Mouse (Mus musculus) midbrain, postnatal 0 days (tissue): ENCODE measurements at regions not wholly inside any gene's neighbourhood (a gene's known extent, or its start where the extent isn't known, plus 50 kb on each side); places are given as distances from the start of the nearest gene placed in this dataset.

Source experiments
- ATAC-seq: fragments of 200-750 bp; cut with Nextera tagmentation; 2 replicates; pipeline ENCODE4 v1.8.0; 2017; ENCODE audit warnings: moderate number of reproducible peaks, mild to moderate bottlenecking, moderate TSS enrichment, moderate library complexity; ENCODE audit not compliant: low FRiP score
- DNase-seq: peaks from one replicate; pipeline ENCODE4 v3.0.0-alpha.2; 2015; ENCODE audit warnings: low spot score
- H3K27ac ChIP-seq: fragments of 300-500 bp; sonication (generic); 2 replicates; pipeline ENCODE4 v1.5.1; 2014; ENCODE audit warnings: low read depth, mild to moderate bottlenecking, low read length, mixed read lengths
- H3K27me3 ChIP-seq: fragments of 300-500 bp; sonication (generic); 2 replicates; pipeline ENCODE4 v1.6.1; 2014; ENCODE audit warnings: low read length, control low read depth, mixed read lengths; ENCODE audit not compliant: insufficient read depth
- H3K36me3 ChIP-seq: fragments of 300-500 bp; sonication (generic); 2 replicates; pipeline ENCODE4 v1.6.1; 2014; ENCODE audit warnings: low read length, control low read depth, mixed read lengths; ENCODE audit not compliant: insufficient read depth
- H3K4me1 ChIP-seq: fragments of 300-500 bp; sonication (generic); 2 replicates; pipeline ENCODE4 v1.6.1; 2014; ENCODE audit warnings: mild to moderate bottlenecking, control low read depth, antibody characterized with exemption, low read length, mixed read lengths; ENCODE audit not compliant: insufficient read depth
- H3K4me2 ChIP-seq: fragments of 300-500 bp; sonication (generic); 2 replicates; pipeline ENCODE4 v1.6.1; 2014; ENCODE audit warnings: low read depth, mild to moderate bottlenecking, low read length, mixed read lengths; ENCODE audit not compliant: poor library complexity, severe bottlenecking
- H3K4me3 ChIP-seq: fragments of 300-500 bp; sonication (generic); 2 replicates; pipeline ENCODE4 v1.5.1; 2014; ENCODE audit warnings: low read depth, mild to moderate bottlenecking, low read length, moderate library complexity
- H3K9ac ChIP-seq: fragments of 300-500 bp; sonication (generic); replicated peaks from 2 replicates; pipeline ENCODE4 v1.6.1; 2014; ENCODE audit warnings: mild to moderate bottlenecking, low read length, moderate library complexity, mixed read lengths; ENCODE audit not compliant: poor library complexity, severe bottlenecking
- H3K9me3 ChIP-seq: fragments of 300-500 bp; sonication (generic); 2 replicates; pipeline ENCODE4 v1.6.1; 2016; ENCODE audit warnings: low read length, control low read depth
- CTCF ChIP-seq: IDR thresholded peaks from 2 replicates; pipeline ENCODE4 v1.5.1; 2016; ENCODE audit warnings: antibody characterized with exemption, mild to moderate bottlenecking
- WGBS: fragments of 180-500 bp; shearing (Covaris S2); extraction: QIAGEN DNeasy Blood & Tissue Kit; methylation state at CpG from one replicate; pipeline ENCODE4 v1.1.7; 2014; 5-methylcytosine and 5-hydroxymethylcytosine counted together

GRCm38 (mm10) chr8:87329371-87329770 is 143.0 kb downstream of the Cbln1 start:
- Histone ChIP-seq H3K27ac (no peak overlapping the region), H3K4me1 (no peaks in the 10 kb centered on the region), H3K4me2 (no peak overlapping the region), H3K9ac (no peak overlapping the region), H3K27me3 (no peaks in the 10 kb centered on the region), H3K4me3 (no peak overlapping the region), H3K36me3 (no peaks in the 10 kb centered on the region), H3K9me3 (no peaks in the 10 kb centered on the region)
- ATAC-seq (no peak), DNase-seq (no peak)
- 86% methylated on average over 1 of the region's 1 CpGs for WGBS
- no peak for TF ChIP-seq CTCF

GRCm38 (mm10) chr8:87314570-87314969 is 157.8 kb downstream of the Cbln1 start:
- TF ChIP-seq CTCF = no peak
- no peak overlapping the region for H3K9ac ChIP-seq
- DNase-seq (no peak), ATAC-seq (no peak)
- H3K27ac ChIP-seq = no peak overlapping the region
- H3K9me3 ChIP-seq = no peaks in the 10 kb centered on the region
- H3K27me3 ChIP-seq = no peaks in the 10 kb centered on the region
- H3K4me3 ChIP-seq = no peak overlapping the region
- no peaks in the 10 kb centered on the region for H3K36me3 ChIP-seq
- WGBS = 59% methylated on average over 3 of the region's 3 CpGs
- H3K4me2 ChIP-seq = no peak overlapping the region
- H3K4me1 ChIP-seq = no peaks in the 10 kb centered on the region

- no peak overlapping the region for H3K4me2 ChIP-seq
- no peaks in the 10 kb centered on the region for H3K9me3 ChIP-seq
- H3K27me3 ChIP-seq = no peaks in the 10 kb centered on the region
- H3K9ac ChIP-seq = no peak overlapping the region
- DNase-seq (peak; percentile 64), ATAC-seq (no peak)
- H3K4me1 ChIP-seq = no peaks in the 10 kb centered on the region
- no peaks in the 10 kb centered on the region for H3K36me3 ChIP-seq
- no peak overlapping the region for H3K27ac ChIP-seq
- TF ChIP-seq CTCF = no peak
- H3K4me3 ChIP-seq = no peak overlapping the region
- WGBS = 65% methylated on average over 7 of the region's 7 CpGs
Measured at GRCm38 (mm10) chr8:87311282-87311681, 161.1 kb downstream of the Cbln1 start.

GRCm38 (mm10) chr8:87308311-87308710 is 164.1 kb downstream of the Cbln1 start:
- H3K27me3 ChIP-seq = no peaks in the 10 kb centered on the region
- TF ChIP-seq CTCF = no peak
- ATAC-seq (no peak), DNase-seq (no peak)
- no peak overlapping the region for H3K27ac ChIP-seq
- H3K4me3 ChIP-seq = no peak overlapping the region
- no peaks in the 10 kb centered on the region for H3K9me3 ChIP-seq
- H3K36me3 ChIP-seq = no peaks in the 10 kb centered on the region
- 65% methylated on average over 3 of the region's 3 CpGs for WGBS
- H3K9ac ChIP-seq = no peak overlapping the region
- H3K4me1 ChIP-seq = no peaks in the 10 kb centered on the region
- no peak overlapping the region for H3K4me2 ChIP-seq

GRCm38 (mm10) chr8:87305001-87305400 is 167.4 kb downstream of the Cbln1 start:
- Histone ChIP-seq H3K4me3 (no peak overlapping the region), H3K9me3 (no peaks in the 10 kb centered on the region), H3K9ac (no peak overlapping the region), H3K27ac (no peak overlapping the region), H3K4me1 (no peaks in the 10 kb centered on the region), H3K36me3 (no peaks in the 10 kb centered on the region), H3K27me3 (no peaks in the 10 kb centered on the region), H3K4me2 (no peak overlapping the region)
- 95% methylated on average over 6 of the region's 6 CpGs for WGBS
- no peak for TF ChIP-seq CTCF
- ATAC-seq = no peak
- DNase-seq = no peak

GRCm38 (mm10) chr8:87303522-87303921 is 168.9 kb downstream of the Cbln1 start:
- DNase-seq (no peak), ATAC-seq (no peak)
- Histone ChIP-seq H3K9ac (no peak overlapping the region), H3K4me1 (no peaks in the 10 kb centered on the region), H3K27me3 (no peaks in the 10 kb centered on the region), H3K9me3 (no peaks in the 10 kb centered on the region), H3K4me3 (no peak overlapping the region), H3K27ac (no peak overlapping the region), H3K4me2 (no peak overlapping the region), H3K36me3 (no peaks in the 10 kb centered on the region)
- WGBS = 90% methylated on average over 5 of the region's 5 CpGs
- TF ChIP-seq CTCF = no peak
